Mouse (Mus musculus) brain, embryonic 14.5 days (tissue): ENCODE data around the gene Pitpnb. TPM values are rescaled to one million over a fixed set of nuclear protein-coding genes. Genes with fewer than 3 reads are reported as not detected.

Experiments used
- DNase-seq: peaks from one replicate; pipeline ENCODE4 v3.0.0-alpha.2; 2011; ENCODE audit warnings: low read depth
- CTCF ChIP-seq: fragments of 200-500 bp; IDR thresholded peaks from 2 replicates; pipeline ENCODE4 v1.5.1; 2012; ENCODE audit warnings: inconsistent platforms, mild to moderate bottlenecking, moderate library complexity, borderline replicate concordance; ENCODE audit not compliant: insufficient read depth, insufficient read length; ENCODE audit errors: extremely low read depth
- POLR2A ChIP-seq: fragments of 200-500 bp; IDR thresholded peaks from 2 replicates; pipeline ENCODE4 v1.6.1; 2012; ENCODE audit warnings: mild to moderate bottlenecking, inconsistent platforms, borderline replicate concordance; ENCODE audit not compliant: poor library complexity, insufficient read depth, insufficient read length, severe bottlenecking; ENCODE audit errors: extremely low read depth
- polyA plus RNA-seq: library from polyadenylated mRNA; depleted of rRNA; stranded (reverse); fragments of >200 nt; gene quantifications from 2 replicates; pipeline ENCODE4 v1.2.3, GENCODE M21; 2012

The Pitpnb gene
- polyA plus RNA-seq, 1 experiment, result 86.5 TPM

GRCm38 (mm10) chr5:111418202-111419120 is 87.9 kb downstream of the Pitpnb start:
- no peak for TF ChIP-seq POLR2A
- no peak for TF ChIP-seq CTCF
- DNase-seq, result peak; percentile 61

- TF ChIP-seq CTCF, result no peak
- TF ChIP-seq POLR2A, result no peak
- DNase-seq, result peak; percentile 74
Observed at GRCm38 (mm10) chr5:111419121-111419881, 88.7 kb downstream of the Pitpnb start.

GRCm38 (mm10) chr5:111420011-111420691 is 89.6 kb downstream of the Pitpnb start:
- no peak for TF ChIP-seq POLR2A
- no peak for TF ChIP-seq CTCF
- peak; percentile 52 for DNase-seq

GRCm38 (mm10) chr5:111420896-111421295 is 90.3 kb downstream of the Pitpnb start:
- DNase-seq, result peak; percentile 38
- TF ChIP-seq POLR2A, result no peak
- no peak for TF ChIP-seq CTCF

GRCm38 (mm10) chr5:111421424-111421823 is 90.9 kb downstream of the Pitpnb start:
- TF ChIP-seq CTCF, result no peak
- no peak for TF ChIP-seq POLR2A
- no peak for DNase-seq

GRCm38 (mm10) chr5:111422058-111422800 is 91.7 kb downstream of the Pitpnb start:
- TF ChIP-seq POLR2A, result no peak
- no peak for TF ChIP-seq CTCF
- DNase-seq, result peak; percentile 77

GRCm38 (mm10) chr5:111423011-111423410 is 92.4 kb downstream of the Pitpnb start:
- DNase-seq, result peak; percentile 86
- TF ChIP-seq CTCF (no peak), POLR2A (no peak)

GRCm38 (mm10) chr5:111423616-111424015 is 93.1 kb downstream of the Pitpnb start:
- DNase-seq, result peak; percentile 55
- TF ChIP-seq CTCF (no peak), POLR2A (no peak)

GRCm38 (mm10) chr5:111425813-111426212 is 95.2 kb downstream of the Pitpnb start:
- DNase-seq, result no peak
- TF ChIP-seq CTCF (no peak), POLR2A (no peak)

GRCm38 (mm10) chr5:111426249-111426648 is 95.7 kb downstream of the Pitpnb start:
- peak; percentile 53 for DNase-seq
- TF ChIP-seq POLR2A (no peak), CTCF (no peak)

GRCm38 (mm10) chr5:111428882-111429281 is 98.3 kb downstream of the Pitpnb start:
- TF ChIP-seq POLR2A (no peak), CTCF (no peak)
- DNase-seq, result peak; percentile 78
